Mouse (Mus musculus): ENCODE data around the gene Stx12.
"Not testable (repeated sequence)": the region's sequence is repeated elsewhere in the genome, so short reads cannot be mapped to it uniquely, and the experiment has no call there.

The Stx12 gene

GRCm38 (mm10) chr4:132884064-132884843 lies at the start of gene Stx12:
Gene Stx12 (minus strand): TSS chr4:132884509.
- DNase-seq (ENCODE audit: low read depth, low spot score), result peak; percentile 93

GRCm38 (mm10) chr4:132932752-132933404 lies 48.6 kb upstream of the Stx12 start:
- no peak for DNase-seq (ENCODE audit: low read depth, low spot score)

DNA sequence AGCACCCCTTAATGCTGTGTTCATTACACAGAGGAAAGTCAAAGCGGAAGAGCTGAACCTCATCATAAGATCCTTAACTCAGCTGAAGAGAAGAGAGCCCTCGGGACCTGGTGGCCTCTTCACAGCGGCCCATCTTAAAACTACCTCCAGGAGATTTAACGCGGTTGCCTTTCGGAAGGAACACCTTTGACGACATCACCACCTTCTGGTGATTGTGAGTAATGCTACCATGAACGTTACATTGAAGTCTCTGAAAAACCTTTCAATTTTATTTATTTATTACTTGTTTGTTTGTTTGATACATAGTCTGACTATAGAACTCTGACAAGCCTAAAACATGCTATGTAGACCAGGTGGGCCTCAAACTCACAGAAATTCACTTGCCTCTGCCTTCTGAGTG lies 46.5 kb upstream of the Stx12 start:
- DNase-seq (ENCODE audit: low read depth, low spot score), result peak; percentile 83

DNA sequence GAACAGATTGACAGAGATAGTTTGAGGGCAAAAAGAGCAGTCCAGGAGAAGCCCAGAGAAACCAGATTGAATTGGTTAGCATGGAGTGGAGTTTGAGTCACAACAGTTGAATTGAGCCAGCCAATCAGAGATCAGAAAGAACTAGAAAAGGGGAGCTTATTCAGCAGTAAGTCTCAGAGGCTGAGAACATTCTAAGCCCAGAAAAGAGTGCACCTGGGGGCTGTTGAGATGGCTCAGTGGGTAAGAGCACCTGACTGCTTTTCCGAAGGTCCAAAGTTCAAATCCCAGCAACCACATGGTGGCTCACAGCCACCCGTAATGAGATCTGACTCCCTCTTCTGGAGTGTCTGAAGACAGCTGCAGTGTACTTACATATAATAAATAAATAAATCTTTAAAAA lies 42.2 kb upstream of the Stx12 start:
- not testable (repeated sequence) for DNase-seq (ENCODE audit: low read depth, low spot score)

GRCm38 (mm10) chr4:132922558-132923008 lies 38.3 kb upstream of the Stx12 start, which contains the start of gene Fam76a:
Gene Fam76a (minus strand): TSS chr4:132922558.
- peak; percentile 99 for DNase-seq (ENCODE audit: low read depth, low spot score)

DNA sequence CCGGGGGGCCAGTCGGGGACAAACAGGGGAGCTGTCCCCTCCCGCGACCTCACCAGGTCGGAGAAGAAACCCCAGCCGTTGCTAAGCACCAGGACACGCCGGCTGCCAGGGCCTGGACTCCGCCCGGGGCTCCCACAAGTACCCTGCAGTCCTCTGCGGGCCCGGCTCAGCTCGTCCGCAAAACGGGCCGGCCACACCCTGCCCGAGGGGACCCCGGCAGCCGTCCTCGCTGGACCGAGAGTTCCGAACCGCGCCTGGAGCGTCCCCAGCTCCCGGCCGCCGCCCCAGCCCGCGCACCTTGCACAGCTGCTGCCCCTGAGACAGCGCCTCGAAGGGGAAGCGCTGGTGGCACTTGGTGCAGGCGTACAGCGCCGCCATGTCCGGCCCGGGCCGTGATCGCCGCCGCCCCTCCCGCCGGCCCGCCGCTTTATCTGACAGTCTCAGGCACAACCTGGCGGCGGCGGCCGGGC lies 37.8 kb upstream of the Stx12 start:
- no peak for DNase-seq (ENCODE audit: low read depth, low spot score)

GRCm38 (mm10) chr4:132921488-132921887 lies 37.2 kb upstream of the Stx12 start:
- DNase-seq (ENCODE audit: low read depth, low spot score), result no peak

GRCm38 (mm10) chr4:132920171-132920570 lies 35.9 kb upstream of the Stx12 start:
- no peak for DNase-seq (ENCODE audit: low read depth, low spot score)

- not testable (repeated sequence) for DNase-seq (ENCODE audit: low read depth, low spot score)
Measured at GRCm38 (mm10) chr4:132918493-132918892, 34.2 kb upstream of the Stx12 start.

- no peak for DNase-seq (ENCODE audit: low read depth, low spot score)
Measured at GRCm38 (mm10) chr4:132912156-132912555, 27.8 kb upstream of the Stx12 start.

- no peak for DNase-seq (ENCODE audit: low read depth, low spot score)
Measured at GRCm38 (mm10) chr4:132905843-132906360, 21.6 kb upstream of the Stx12 start.

- no peak for DNase-seq (ENCODE audit: low read depth, low spot score)
Measured at GRCm38 (mm10) chr4:132904765-132905309, 20.5 kb upstream of the Stx12 start.

- DNase-seq (ENCODE audit: low read depth, low spot score), result no peak
Measured at GRCm38 (mm10) chr4:132904071-132904470, 19.8 kb upstream of the Stx12 start.

DNA sequence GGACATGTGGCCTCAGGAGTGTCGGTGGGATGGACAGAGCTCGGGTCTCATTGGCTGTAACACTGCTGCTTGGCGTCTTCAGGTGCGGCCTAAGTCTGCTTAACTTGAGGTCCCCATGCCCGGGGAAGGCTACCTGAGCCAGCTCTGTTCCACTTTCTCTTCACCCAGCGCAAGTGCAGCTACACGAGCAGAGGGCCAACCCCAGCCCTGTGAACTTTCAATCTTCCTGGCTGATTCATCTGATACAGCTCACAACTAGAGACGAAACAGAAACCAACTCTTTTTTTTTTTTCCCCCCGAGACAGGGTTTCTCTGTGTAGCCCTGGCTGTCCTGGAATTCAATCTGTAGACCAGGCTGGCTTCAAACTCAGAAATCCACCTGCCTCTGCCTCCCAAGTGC lies 13.9 kb upstream of the Stx12 start:
- DNase-seq (ENCODE audit: low read depth, low spot score), result no peak

GRCm38 (mm10) chr4:132894402-132894801 lies 10.1 kb upstream of the Stx12 start:
- no peak for DNase-seq (ENCODE audit: low read depth, low spot score)

DNA sequence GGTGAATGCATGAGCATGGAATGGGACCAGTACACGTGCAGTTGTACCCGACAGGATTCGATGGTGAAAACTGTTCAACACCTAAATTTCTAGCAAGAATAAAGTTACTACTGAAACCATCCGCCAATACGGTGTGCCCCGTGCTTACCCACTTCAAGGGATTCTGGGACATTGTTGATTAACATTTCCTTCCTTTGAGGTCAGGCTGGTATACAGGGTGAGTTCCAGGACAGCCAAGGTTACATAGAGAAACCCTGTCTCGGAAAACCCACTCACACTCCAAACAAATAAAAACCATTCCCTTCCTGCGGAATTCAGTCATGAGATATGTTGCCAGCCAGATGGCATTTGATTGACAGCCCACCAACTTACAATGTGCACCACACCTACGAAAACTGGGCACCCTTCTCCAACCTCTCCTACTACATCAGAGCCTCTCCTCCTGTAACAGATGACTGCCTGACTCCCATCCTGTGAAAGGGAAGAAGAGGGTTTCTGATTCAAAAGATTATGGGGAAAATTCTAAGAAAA lies 600 bp upstream of the Stx12 start:
- DNase-seq (ENCODE audit: low read depth, low spot score), result no peak

DNA sequence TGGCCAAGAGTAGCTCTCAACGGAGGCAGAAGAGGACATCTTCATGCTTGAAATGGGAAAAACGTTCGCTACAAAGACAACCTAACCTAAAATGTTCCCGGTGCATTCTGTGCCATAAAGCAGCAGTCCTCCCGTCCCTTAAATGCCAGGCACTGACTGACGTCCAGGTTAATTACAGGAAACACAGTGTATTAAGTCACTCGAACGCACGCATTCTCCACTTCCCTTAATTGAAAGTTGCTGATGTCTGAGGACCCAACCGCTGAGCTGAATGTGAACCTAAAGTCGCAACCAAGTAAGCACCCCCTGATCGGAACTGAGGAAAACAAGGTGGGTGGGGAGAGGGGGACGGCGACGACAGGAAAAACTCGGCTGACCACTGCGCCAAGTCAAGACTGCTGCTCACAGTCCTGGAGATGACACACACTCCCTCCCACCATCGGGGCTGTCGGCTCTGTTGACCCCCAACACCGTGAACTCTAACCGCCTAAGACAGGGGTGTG lies 697 bp downstream of the Stx12 start:
- DNase-seq (ENCODE audit: low read depth, low spot score), result peak; percentile 2

GRCm38 (mm10) chr4:132874363-132875097 lies 9.8 kb downstream of the Stx12 start:
- no peak for DNase-seq (ENCODE audit: low read depth, low spot score)

- DNase-seq (ENCODE audit: low read depth, low spot score), result no peak
Measured at GRCm38 (mm10) chr4:132873481-132874362, 10.6 kb downstream of the Stx12 start.

GRCm38 (mm10) chr4:132871116-132871515 lies 13.2 kb downstream of the Stx12 start:
- no peak for DNase-seq (ENCODE audit: low read depth, low spot score)

Measured in forelimb bud, embryonic 11.5 days (tissue).